Mouse (Mus musculus) neural tube, embryonic 14.5 days (tissue): Measurements from ENCODE around the gene D930007J09Rik. TPM values are rescaled to one million over a fixed set of nuclear protein-coding genes. Genes with fewer than 3 reads are reported as not detected.

ENCODE experiments used
- ATAC-seq: fragments of 200-750 bp; cut with Nextera tagmentation; 2 replicates; pipeline ENCODE4 v1.8.0; 2017; ENCODE audit warnings: low read depth, mild to moderate bottlenecking, moderate TSS enrichment, moderate library complexity
- H3K27ac ChIP-seq: fragments of 300-500 bp; sonication (generic); 2 replicates; pipeline ENCODE4 v1.5.1; 2014; ENCODE audit warnings: low read depth, mild to moderate bottlenecking, control low read depth, low read length, moderate library complexity, mixed read lengths
- H3K27me3 ChIP-seq: fragments of 300-500 bp; sonication (generic); 2 replicates; pipeline ENCODE4 v1.6.1; 2014; ENCODE audit warnings: low read length; ENCODE audit not compliant: control insufficient read depth, insufficient read depth
- H3K36me3 ChIP-seq: fragments of 300-500 bp; sonication (generic); 2 replicates; pipeline ENCODE4 v1.6.1; 2014; ENCODE audit warnings: low read length, mixed read lengths; ENCODE audit not compliant: control insufficient read depth, insufficient read depth
- H3K4me1 ChIP-seq: fragments of 300-500 bp; sonication (generic); 2 replicates; pipeline ENCODE4 v1.6.1; 2014; ENCODE audit warnings: low read length; ENCODE audit not compliant: control insufficient read depth, insufficient read depth
- H3K4me2 ChIP-seq: fragments of 300-500 bp; sonication (generic); 2 replicates; pipeline ENCODE4 v1.6.1; 2014; ENCODE audit warnings: mild to moderate bottlenecking, low read depth, low read length, control low read depth
- H3K4me3 ChIP-seq: fragments of 300-500 bp; sonication (generic); 2 replicates; pipeline ENCODE4 v1.5.1; 2014; ENCODE audit warnings: low read depth, low read length, control low read depth, mixed read lengths
- H3K9ac ChIP-seq: fragments of 300-500 bp; sonication (generic); replicated peaks from 2 replicates; pipeline ENCODE4 v1.6.1; 2014; ENCODE audit warnings: low read depth, mild to moderate bottlenecking, control low read depth, low read length, mixed read lengths
- H3K9me3 ChIP-seq: fragments of 300-500 bp; sonication (generic); 2 replicates; pipeline ENCODE4 v1.6.1; 2016; ENCODE audit warnings: low read length; ENCODE audit not compliant: control insufficient read depth
- WGBS: fragments of 180-500 bp; shearing (Covaris S2); extraction: QIAGEN DNeasy Blood & Tissue Kit; methylation state at CpG from one replicate; pipeline ENCODE4 v1.1.7; 2014; 5-methylcytosine and 5-hydroxymethylcytosine counted together
- polyA plus RNA-seq: library from polyadenylated mRNA; unstranded; fragments of >200 nt; fragmentation: Nextera tagmentation; extraction: Ambion mirVana; gene quantifications from 2 replicates; pipeline ENCODE4 v1.2.1, GENCODE M21; 2014

Gene D930007J09Rik
- polyA plus RNA-seq, result not detected in 2 replicates

- H3K9me3 ChIP-seq, result no peaks in the 10 kb centered on the region
- peak; percentile 25 for ATAC-seq
- H3K36me3 ChIP-seq, result peaks cover 12% of the 10 kb centered on the region; the same call in 1 of the 2 replicates
- peak within 1 kb of the TSS; percentile 80 for H3K9ac ChIP-seq
- H3K27me3 ChIP-seq, result no peaks in the 10 kb centered on the region
- peak within 1 kb of the TSS; percentile 66 for H3K4me2 ChIP-seq
- H3K27ac ChIP-seq, result peak within 1 kb of the TSS; percentile 88
- under 1% methylated on average over 92 of the region's 95 CpGs for WGBS
- H3K4me3 ChIP-seq, result peak within 1 kb of the TSS; percentile 54
- peaks cover 20% of the 10 kb centered on the region; the same call in 1 of the 2 replicates for H3K4me1 ChIP-seq
Observed at GRCm38 (mm10) chr13:32802259-32803081, at the start of gene D930007J09Rik. D930007J09Rik (minus strand) TSS chr13:32802849.

- Histone ChIP-seq H3K27ac (no peak overlapping the region), H3K9me3 (no peaks in the 10 kb centered on the region), H3K4me3 (no peak overlapping the region), H3K36me3 (no peaks in the 10 kb centered on the region), H3K4me2 (no peak overlapping the region), H3K27me3 (no peaks in the 10 kb centered on the region), H3K4me1 (no peaks in the 10 kb centered on the region), H3K9ac (no peak overlapping the region)
- 14% methylated on average over 7 of the region's 7 CpGs for WGBS
- ATAC-seq, result peak; percentile 83
Observed at GRCm38 (mm10) chr13:32851967-32852366, 49.3 kb upstream of the D930007J09Rik start.

- no peak within 1 kb of the TSS for H3K4me2 ChIP-seq
- 68% methylated on average over 10 of the region's 10 CpGs for WGBS
- H3K27ac ChIP-seq, result no peak within 1 kb of the TSS
- no peaks in the 10 kb centered on the region for H3K4me1 ChIP-seq
- no peaks in the 10 kb centered on the region for H3K36me3 ChIP-seq
- no peaks in the 10 kb centered on the region for H3K27me3 ChIP-seq
- no peaks in the 10 kb centered on the region for H3K9me3 ChIP-seq
- no peak within 1 kb of the TSS for H3K9ac ChIP-seq
- no peak within 1 kb of the TSS for H3K4me3 ChIP-seq
- no peak for ATAC-seq
Observed at GRCm38 (mm10) chr13:32850668-32851404, 48.2 kb upstream of the D930007J09Rik start, which contains the start of gene Serpinb1a. Serpinb1a (minus strand) TSS chr13:32851185.

- ATAC-seq, result no peak
- no peaks in the 10 kb centered on the region for H3K4me1 ChIP-seq
- 63% methylated on average over 1 of the region's 1 CpGs for WGBS
- no peaks in the 10 kb centered on the region for H3K27me3 ChIP-seq
- H3K27ac ChIP-seq, result no peak overlapping the region
- H3K4me2 ChIP-seq, result no peak overlapping the region
- no peaks in the 10 kb centered on the region for H3K36me3 ChIP-seq
- H3K4me3 ChIP-seq, result no peak overlapping the region
- no peak overlapping the region for H3K9ac ChIP-seq
- H3K9me3 ChIP-seq, result no peaks in the 10 kb centered on the region
Observed at GRCm38 (mm10) chr13:32850156-32850555, 47.5 kb upstream of the D930007J09Rik start.

GRCm38 (mm10) chr13:32849531-32850123 is 47.0 kb upstream of the D930007J09Rik start:
- Histone ChIP-seq H3K27ac (no peak overlapping the region), H3K4me2 (no peak overlapping the region), H3K4me1 (no peaks in the 10 kb centered on the region), H3K36me3 (no peaks in the 10 kb centered on the region), H3K27me3 (no peaks in the 10 kb centered on the region), H3K9me3 (no peaks in the 10 kb centered on the region), H3K4me3 (no peak overlapping the region), H3K9ac (no peak overlapping the region)
- ATAC-seq, result no peak

GRCm38 (mm10) chr13:32849092-32849491 is 46.4 kb upstream of the D930007J09Rik start:
- no peaks in the 10 kb centered on the region for H3K36me3 ChIP-seq
- H3K9me3 ChIP-seq, result no peaks in the 10 kb centered on the region
- no peak overlapping the region for H3K9ac ChIP-seq
- H3K27me3 ChIP-seq, result no peaks in the 10 kb centered on the region
- no peak overlapping the region for H3K4me2 ChIP-seq
- WGBS, result 42% methylated on average over 4 of the region's 4 CpGs
- no peaks in the 10 kb centered on the region for H3K4me1 ChIP-seq
- H3K4me3 ChIP-seq, result no peak overlapping the region
- no peak for ATAC-seq
- no peak overlapping the region for H3K27ac ChIP-seq

GRCm38 (mm10) chr13:32846221-32846620 is 43.6 kb upstream of the D930007J09Rik start:
- no peaks in the 10 kb centered on the region for H3K9me3 ChIP-seq
- H3K9ac ChIP-seq, result no peak overlapping the region
- no peak overlapping the region for H3K27ac ChIP-seq
- H3K36me3 ChIP-seq, result no peaks in the 10 kb centered on the region
- H3K27me3 ChIP-seq, result no peaks in the 10 kb centered on the region
- H3K4me1 ChIP-seq, result no peaks in the 10 kb centered on the region
- H3K4me2 ChIP-seq, result no peak overlapping the region
- ATAC-seq, result no peak
- no peak overlapping the region for H3K4me3 ChIP-seq

- Histone ChIP-seq H3K27ac (no peak overlapping the region), H3K27me3 (no peaks in the 10 kb centered on the region), H3K4me1 (no peaks in the 10 kb centered on the region), H3K36me3 (no peaks in the 10 kb centered on the region), H3K4me2 (no peak overlapping the region), H3K9ac (no peak overlapping the region), H3K4me3 (no peak overlapping the region), H3K9me3 (no peaks in the 10 kb centered on the region)
- ATAC-seq, result no peak
- 91% methylated on average over 3 of the region's 3 CpGs for WGBS
Observed at GRCm38 (mm10) chr13:32841349-32841748, 38.7 kb upstream of the D930007J09Rik start.

GRCm38 (mm10) chr13:32839314-32839713 is 36.7 kb upstream of the D930007J09Rik start:
- no peak for ATAC-seq
- Histone ChIP-seq H3K4me3 (no peak overlapping the region), H3K36me3 (no peaks in the 10 kb centered on the region), H3K27ac (no peak overlapping the region), H3K9ac (no peak overlapping the region), H3K4me1 (no peaks in the 10 kb centered on the region), H3K9me3 (no peaks in the 10 kb centered on the region), H3K27me3 (no peaks in the 10 kb centered on the region), H3K4me2 (no peak overlapping the region)
- 59% methylated on average over 1 of the region's 1 CpGs for WGBS
